Mouse (Mus musculus): ENCODE measurements around the gene Gm28635. TPM values are rescaled to one million over a fixed set of nuclear protein-coding genes. Genes with fewer than 3 reads are reported as not detected.
"Not testable (repeated sequence)": the region's sequence is repeated elsewhere in the genome, so short reads cannot be mapped to it uniquely, and the experiment has no call there.

The Gm28635 gene
- polyA plus RNA-seq, 1 experiment from 2014 or later = not detected

DNA sequence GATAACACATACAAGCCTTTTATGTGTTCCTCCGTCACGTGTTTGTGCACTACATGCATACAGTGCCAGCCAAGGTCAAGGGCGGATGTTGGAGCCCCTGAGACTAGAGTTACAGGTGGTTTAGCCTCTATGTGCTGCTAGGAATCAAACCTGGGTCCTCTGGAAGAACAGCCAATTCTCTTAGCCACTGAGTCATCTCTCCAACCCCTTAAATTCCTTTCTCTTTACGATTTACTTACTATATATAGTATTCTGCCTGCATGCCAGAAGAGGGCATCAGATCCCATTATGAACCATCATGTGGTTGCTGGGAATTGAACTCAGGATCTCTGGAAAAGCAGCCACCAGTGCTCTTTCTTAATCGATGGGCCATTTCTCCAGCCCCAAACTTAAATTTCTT is 6.3 kb downstream of the Gm28635 start:
- H3K9ac ChIP-seq (replicated peaks; ENCODE audit: low read depth, low read length); H3K4me1 ChIP-seq (ENCODE audit: control insufficient read depth, insufficient read depth, low read length); H3K9me3 ChIP-seq (ENCODE audit: control insufficient read depth, low read depth, low read length); ATAC-seq (ENCODE audit: insufficient number of reproducible peaks, insufficient read depth, low FRiP score, low read depth); H3K4me3 ChIP-seq (ENCODE audit: low read depth, low read length); H3K27me3 ChIP-seq (ENCODE audit: control insufficient read depth, insufficient read depth, low read length); H3K27ac ChIP-seq (ENCODE audit: low read length): not testable (repeated sequence)
- H3K36me3 ChIP-seq (ENCODE audit: control insufficient read depth, insufficient read depth, low read length) = peaks cover 19% of the 10 kb centered on the region; the same call in 1 of the 2 replicates
- WGBS = 63% methylated on average over 4 of the region's 5 CpGs
- H3K4me2 ChIP-seq (replicated peaks; ENCODE audit: low read depth, low read length) = 0 out of 2 replicates have a peak overlapping the region, but pooled peaks have one; percentile 83

DNA sequence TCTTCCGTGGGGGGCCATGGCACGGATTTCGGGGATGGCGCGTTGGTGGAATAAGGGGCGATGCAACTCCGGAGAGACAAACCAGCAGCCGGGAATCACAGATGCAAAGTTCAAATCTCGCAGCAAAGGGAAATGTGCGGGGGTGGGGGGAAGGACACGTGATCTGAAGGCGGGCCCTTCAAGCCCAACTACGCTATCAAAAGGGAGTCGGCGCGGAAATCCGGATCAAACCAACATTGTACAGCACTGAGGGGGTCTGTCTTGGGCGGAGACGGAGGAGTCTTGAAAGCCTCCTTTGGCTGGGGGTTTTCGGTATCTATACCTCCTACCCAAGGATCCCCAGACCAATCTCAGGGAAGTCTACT is 7.3 kb downstream of the Gm28635 start, which contains the start of gene Selenoh:
TSS of gene Selenoh (minus strand) at position 202 of the 365 bp plus-strand sequence.
- Histone ChIP-seq H3K4me3 (ENCODE audit: low read depth, low read length) (peak within 1 kb of the TSS; percentile 63), H3K27ac (ENCODE audit: low read length) (peak within 1 kb of the TSS; percentile 86), H3K27me3 (ENCODE audit: control insufficient read depth, insufficient read depth, low read length) (no peaks in the 10 kb centered on the region), H3K9me3 (ENCODE audit: control insufficient read depth, low read depth, low read length) (no peaks in the 10 kb centered on the region), H3K4me2 (replicated peaks; ENCODE audit: low read depth, low read length) (peak within 1 kb of the TSS; percentile 83), H3K36me3 (ENCODE audit: control insufficient read depth, insufficient read depth, low read length) (peaks cover 19% of the 10 kb centered on the region; the same call in 1 of the 2 replicates), H3K4me1 (ENCODE audit: control insufficient read depth, insufficient read depth, low read length) (peaks cover 6% of the 10 kb centered on the region; the same call in 1 of the 2 replicates), H3K9ac (replicated peaks; ENCODE audit: low read depth, low read length) (peak within 1 kb of the TSS; percentile 73)
- WGBS = under 1% methylated on average over 20 of the region's 20 CpGs
- ATAC-seq (ENCODE audit: insufficient number of reproducible peaks, insufficient read depth, low FRiP score, low read depth) = peak; percentile 97

DNA sequence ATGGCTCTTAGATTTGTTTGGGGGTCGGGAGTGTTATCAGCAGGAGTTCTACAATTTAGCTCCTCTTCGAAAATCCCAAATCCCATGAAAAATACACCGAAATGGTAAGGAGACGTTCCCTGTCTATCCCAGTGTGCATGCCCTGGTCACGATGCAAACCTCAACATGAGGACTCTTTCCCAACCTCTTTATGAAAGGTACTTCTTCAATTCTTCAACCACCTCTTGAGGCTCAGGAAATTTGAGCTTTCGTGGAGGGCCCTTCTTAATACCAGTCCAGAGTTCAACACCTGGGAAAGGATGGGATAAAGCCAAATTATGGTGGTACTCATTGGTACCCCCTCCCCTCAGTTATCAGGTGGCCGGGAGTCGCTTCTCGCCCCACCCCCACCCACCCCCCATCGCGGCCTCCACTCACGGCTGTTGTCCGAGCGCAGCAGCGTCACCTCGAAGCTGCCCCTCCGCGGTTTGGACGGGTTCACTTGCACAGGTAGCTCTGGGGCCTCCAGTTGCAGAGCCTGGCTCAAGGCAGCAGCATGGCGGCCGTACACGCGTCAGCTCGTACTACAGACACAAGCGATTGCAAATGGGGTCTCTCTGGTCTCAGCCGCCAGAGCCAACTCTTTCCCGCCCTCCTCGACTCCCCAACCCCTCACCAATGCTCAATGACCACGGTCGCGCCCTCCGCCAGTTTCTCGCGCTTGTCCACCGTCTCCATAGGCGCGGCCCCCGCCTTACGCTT is 7.8 kb downstream of the Gm28635 start:
- Histone ChIP-seq H3K9me3 (ENCODE audit: control insufficient read depth, low read depth, low read length) (no peaks in the 10 kb centered on the region), H3K27ac (ENCODE audit: low read length) (peak overlapping the region; percentile 86), H3K4me3 (ENCODE audit: low read depth, low read length) (peak overlapping the region; percentile 63), H3K27me3 (ENCODE audit: control insufficient read depth, insufficient read depth, low read length) (no peaks in the 10 kb centered on the region), H3K9ac (replicated peaks; ENCODE audit: low read depth, low read length) (peak overlapping the region; percentile 73), H3K4me2 (replicated peaks; ENCODE audit: low read depth, low read length) (peak overlapping the region; percentile 83), H3K4me1 (ENCODE audit: control insufficient read depth, insufficient read depth, low read length) (peaks cover 6% of the 10 kb centered on the region; the same call in 1 of the 2 replicates), H3K36me3 (ENCODE audit: control insufficient read depth, insufficient read depth, low read length) (peaks cover 19% of the 10 kb centered on the region; the same call in 1 of the 2 replicates)
- WGBS = 3% methylated on average over 39 of the region's 39 CpGs
- peak; percentile 73 for ATAC-seq (ENCODE audit: insufficient number of reproducible peaks, insufficient read depth, low FRiP score, low read depth)

DNA sequence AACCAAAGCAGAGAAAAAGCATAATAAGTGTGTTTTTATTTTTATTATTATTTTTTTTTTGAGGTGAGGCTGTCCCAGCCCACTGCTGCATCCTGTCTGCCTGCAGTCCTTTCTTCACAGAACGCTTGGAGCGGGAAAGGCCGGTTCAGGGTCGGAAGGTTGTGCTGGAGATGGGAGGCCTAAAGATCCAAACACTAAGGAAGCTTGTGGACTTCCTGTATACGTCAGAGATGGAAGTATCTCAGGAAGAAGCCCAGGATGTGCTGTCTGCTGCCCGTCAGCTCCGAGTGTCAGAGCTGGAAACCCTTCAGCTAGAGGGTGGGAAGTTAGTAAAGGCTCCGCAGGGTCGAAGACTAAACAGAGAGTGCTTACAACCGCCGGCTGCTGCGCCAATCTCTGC is 11.8 kb downstream of the Gm28635 start:
- no peak overlapping the region for H3K9ac ChIP-seq (replicated peaks; ENCODE audit: low read depth, low read length)
- H3K4me2 ChIP-seq (replicated peaks; ENCODE audit: low read depth, low read length) = no peak overlapping the region
- WGBS = 52% methylated on average over 12 of the region's 12 CpGs
- H3K27me3 ChIP-seq (ENCODE audit: control insufficient read depth, insufficient read depth, low read length) = no peaks in the 10 kb centered on the region
- H3K36me3 ChIP-seq (ENCODE audit: control insufficient read depth, insufficient read depth, low read length) = peaks cover 5% of the 10 kb centered on the region; the same call in 1 of the 2 replicates
- no peak overlapping the region for H3K27ac ChIP-seq (ENCODE audit: low read length)
- ATAC-seq (ENCODE audit: insufficient number of reproducible peaks, insufficient read depth, low FRiP score, low read depth) = no peak
- no peak overlapping the region for H3K4me3 ChIP-seq (ENCODE audit: low read depth, low read length)
- H3K4me1 ChIP-seq (ENCODE audit: control insufficient read depth, insufficient read depth, low read length) = peaks cover 6% of the 10 kb centered on the region; the same call in 1 of the 2 replicates
- no peaks in the 10 kb centered on the region for H3K9me3 ChIP-seq (ENCODE audit: control insufficient read depth, low read depth, low read length)

DNA sequence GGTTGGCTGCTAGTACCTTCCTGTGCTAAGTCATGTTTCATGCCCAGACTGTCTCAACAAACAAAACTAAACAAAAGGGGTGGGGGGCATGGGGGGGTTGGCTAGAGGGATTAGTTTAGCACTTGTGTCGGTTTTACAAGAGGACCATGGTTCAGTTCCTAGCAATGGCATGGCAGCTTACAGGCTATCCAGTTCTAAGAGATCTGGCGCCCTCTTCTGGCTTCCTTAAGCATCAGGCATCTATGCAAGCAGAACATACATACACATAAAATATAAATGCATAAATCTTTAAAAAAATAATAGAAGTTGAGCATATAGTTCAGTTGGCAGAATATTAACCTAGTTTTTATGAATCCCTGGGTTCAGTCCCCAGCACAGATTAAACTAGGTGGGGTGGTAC is 15.0 kb downstream of the Gm28635 start:
- no peaks in the 10 kb centered on the region for H3K27me3 ChIP-seq (ENCODE audit: control insufficient read depth, insufficient read depth, low read length)
- 19% methylated on average over 2 of the region's 2 CpGs for WGBS
- no peak overlapping the region for H3K27ac ChIP-seq (ENCODE audit: low read length)
- ATAC-seq (ENCODE audit: insufficient number of reproducible peaks, insufficient read depth, low FRiP score, low read depth) = no peak
- no peak overlapping the region for H3K4me3 ChIP-seq (ENCODE audit: low read depth, low read length)
- no peaks in the 10 kb centered on the region for H3K4me1 ChIP-seq (ENCODE audit: control insufficient read depth, insufficient read depth, low read length)
- no peaks in the 10 kb centered on the region for H3K9me3 ChIP-seq (ENCODE audit: control insufficient read depth, low read depth, low read length)
- no peak overlapping the region for H3K4me2 ChIP-seq (replicated peaks; ENCODE audit: low read depth, low read length)
- no peak overlapping the region for H3K9ac ChIP-seq (replicated peaks; ENCODE audit: low read depth, low read length)
- H3K36me3 ChIP-seq (ENCODE audit: control insufficient read depth, insufficient read depth, low read length) = no peaks in the 10 kb centered on the region; the same call in 1 of the 2 replicates

DNA sequence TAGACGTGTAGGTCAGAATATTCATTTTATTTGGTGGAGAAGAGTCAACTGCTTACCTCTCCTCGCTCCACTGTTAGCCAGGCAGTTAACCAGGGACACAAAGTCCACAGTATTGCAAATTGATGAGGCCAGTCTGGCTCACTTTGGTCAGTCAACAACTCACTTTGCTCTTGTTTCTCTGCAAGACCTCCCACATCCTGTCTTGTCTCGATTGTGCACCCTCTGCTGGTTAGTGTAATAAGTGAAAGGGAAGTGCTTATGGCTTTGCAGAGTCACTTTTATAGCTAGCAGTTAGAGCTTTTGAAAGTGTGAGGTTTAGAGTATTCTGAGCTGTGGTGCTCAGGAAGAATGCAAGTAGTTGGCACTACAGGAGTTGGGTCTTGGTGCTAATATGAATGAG is 17.6 kb downstream of the Gm28635 start:
- no peak overlapping the region for H3K4me3 ChIP-seq (ENCODE audit: low read depth, low read length)
- no peaks in the 10 kb centered on the region for H3K4me1 ChIP-seq (ENCODE audit: control insufficient read depth, insufficient read depth, low read length)
- WGBS = 64% methylated on average over 3 of the region's 3 CpGs
- H3K9ac ChIP-seq (replicated peaks; ENCODE audit: low read depth, low read length) = no peak overlapping the region
- ATAC-seq (ENCODE audit: insufficient number of reproducible peaks, insufficient read depth, low FRiP score, low read depth) = no peak
- H3K27me3 ChIP-seq (ENCODE audit: control insufficient read depth, insufficient read depth, low read length) = no peaks in the 10 kb centered on the region
- H3K36me3 ChIP-seq (ENCODE audit: control insufficient read depth, insufficient read depth, low read length) = no peaks in the 10 kb centered on the region
- H3K4me2 ChIP-seq (replicated peaks; ENCODE audit: low read depth, low read length) = no peak overlapping the region
- no peak overlapping the region for H3K27ac ChIP-seq (ENCODE audit: low read length)
- no peaks in the 10 kb centered on the region for H3K9me3 ChIP-seq (ENCODE audit: control insufficient read depth, low read depth, low read length)

DNA sequence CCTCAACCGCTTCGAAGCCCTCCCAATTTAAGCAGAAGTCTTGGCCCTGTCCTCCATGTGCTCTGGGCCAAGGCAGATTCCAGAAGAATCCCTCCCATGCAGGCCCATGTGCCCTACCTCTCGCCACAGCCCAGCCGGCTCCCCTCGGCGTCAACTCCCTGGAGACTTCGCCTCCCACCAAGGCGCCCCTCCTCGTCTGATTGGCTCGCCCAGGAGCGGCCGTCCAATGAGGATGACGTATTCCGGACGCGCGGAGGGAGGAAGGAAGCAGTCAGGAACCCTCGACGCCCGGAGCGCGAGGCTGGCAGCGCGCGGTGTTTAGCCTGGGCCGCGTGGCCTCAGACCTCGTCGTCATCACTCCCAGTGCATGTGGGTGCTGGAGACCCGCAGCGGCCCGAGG is 19.0 kb downstream of the Gm28635 start, which contains the start of gene Btbd18:
TSS of gene Btbd18 (plus strand) at position 274 of the 400 bp plus-strand sequence.
- WGBS = 93% methylated on average over 32 of the region's 32 CpGs
- H3K4me1 ChIP-seq (ENCODE audit: control insufficient read depth, insufficient read depth, low read length) = no peaks in the 10 kb centered on the region
- H3K4me3 ChIP-seq (ENCODE audit: low read depth, low read length) = no peak within 1 kb of the TSS
- H3K27me3 ChIP-seq (ENCODE audit: control insufficient read depth, insufficient read depth, low read length) = no peaks in the 10 kb centered on the region
- H3K4me2 ChIP-seq (replicated peaks; ENCODE audit: low read depth, low read length) = no peak within 1 kb of the TSS
- H3K9me3 ChIP-seq (ENCODE audit: control insufficient read depth, low read depth, low read length) = no peaks in the 10 kb centered on the region
- H3K9ac ChIP-seq (replicated peaks; ENCODE audit: low read depth, low read length) = no peak within 1 kb of the TSS
- no peak for ATAC-seq (ENCODE audit: insufficient number of reproducible peaks, insufficient read depth, low FRiP score, low read depth)
- H3K27ac ChIP-seq (ENCODE audit: low read length) = no peak within 1 kb of the TSS
- no peaks in the 10 kb centered on the region for H3K36me3 ChIP-seq (ENCODE audit: control insufficient read depth, insufficient read depth, low read length)

DNA sequence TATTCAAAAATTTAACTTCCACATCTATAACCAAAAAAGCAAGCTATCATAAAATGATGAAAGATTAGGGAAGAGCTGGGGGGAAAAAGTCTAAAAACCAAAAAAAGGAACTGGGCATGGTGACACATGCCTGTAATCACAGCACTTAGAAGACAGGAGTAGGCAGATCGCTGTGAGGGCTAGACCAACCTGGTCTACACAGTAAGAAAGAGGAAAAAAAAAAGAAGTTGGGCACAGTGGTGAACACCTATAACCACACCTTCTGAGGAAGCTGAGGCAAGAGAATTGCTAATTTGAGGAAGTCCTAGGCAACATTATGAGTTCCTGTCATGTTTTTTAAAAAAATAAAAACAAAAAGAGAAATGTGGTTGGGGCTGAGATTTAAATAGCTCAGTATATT is 22.0 kb downstream of the Gm28635 start:
- H3K9me3 ChIP-seq (ENCODE audit: control insufficient read depth, low read depth, low read length) = no peaks in the 10 kb centered on the region
- no peak for ATAC-seq (ENCODE audit: insufficient number of reproducible peaks, insufficient read depth, low FRiP score, low read depth)
- H3K4me2 ChIP-seq (replicated peaks; ENCODE audit: low read depth, low read length) = no peak overlapping the region
- H3K27ac ChIP-seq (ENCODE audit: low read length) = no peak overlapping the region
- 81% methylated on average over 1 of the region's 1 CpGs for WGBS
- H3K4me1 ChIP-seq (ENCODE audit: control insufficient read depth, insufficient read depth, low read length) = no peaks in the 10 kb centered on the region; the same call in 1 of the 2 replicates
- H3K9ac ChIP-seq (replicated peaks; ENCODE audit: low read depth, low read length) = no peak overlapping the region
- H3K36me3 ChIP-seq (ENCODE audit: control insufficient read depth, insufficient read depth, low read length) = no peaks in the 10 kb centered on the region
- no peak overlapping the region for H3K4me3 ChIP-seq (ENCODE audit: low read depth, low read length)
- no peaks in the 10 kb centered on the region for H3K27me3 ChIP-seq (ENCODE audit: control insufficient read depth, insufficient read depth, low read length)

All from stomach, embryonic 14.5 days (tissue).